Mouse (Mus musculus) olfactory bulb, adult 2 months (tissue): ENCODE data around the gene Ghrl.

Experiments
- CTCF ChIP-seq: fragments of 200-500 bp; IDR thresholded peaks from 2 replicates; pipeline ENCODE4 v1.5.1; 2012; ENCODE audit warnings: low read depth, mild to moderate bottlenecking, low read length, moderate library complexity; ENCODE audit not compliant: insufficient read depth
- POLR2A ChIP-seq: fragments of 200-500 bp; IDR thresholded peaks from 2 replicates; pipeline ENCODE4 v1.6.1; 2012; ENCODE audit warnings: mild to moderate bottlenecking, low read depth, low read length, moderate library complexity; ENCODE audit not compliant: insufficient read depth

GRCm38 (mm10) chr6:113719878-113720277, at the start of gene Ghrl:
- TF ChIP-seq CTCF (no peak), POLR2A (no peak)
